Mouse (Mus musculus) liver, adult 2 months (tissue): Measurements from ENCODE around the gene Tyms. TPM values are rescaled to one million over a fixed set of nuclear protein-coding genes. Genes with fewer than 3 reads are reported as not detected.

Source experiments
- DNase-seq: peaks from one replicate; pipeline ENCODE4 v3.0.0-alpha.2; 2011; ENCODE audit warnings: low read depth, low spot score; ENCODE audit errors: extremely low read depth
- H3K27ac ChIP-seq: fragments of 200-500 bp; replicated peaks from 2 replicates; pipeline ENCODE4 v1.5.1; 2012; ENCODE audit warnings: low read depth, mild to moderate bottlenecking, control low read depth, inconsistent platforms, low read length; ENCODE audit not compliant: insufficient read depth
- H3K27me3 ChIP-seq: fragments of 200-500 bp; 2 replicates; pipeline ENCODE4 v1.6.1; 2012; ENCODE audit warnings: mild to moderate bottlenecking, moderate library complexity, low read length, inconsistent platforms; ENCODE audit not compliant: control insufficient read depth, insufficient read depth
- H3K36me3 ChIP-seq: fragments of 200-500 bp; 2 replicates; pipeline ENCODE4 v1.6.1; 2012; ENCODE audit warnings: low read length, inconsistent platforms; ENCODE audit not compliant: control insufficient read depth, insufficient read depth
- H3K4me1 ChIP-seq: fragments of 200-500 bp; 2 replicates; pipeline ENCODE4 v1.6.1; 2011; ENCODE audit warnings: low read length; ENCODE audit not compliant: control insufficient read depth, insufficient read depth
- H3K4me3 ChIP-seq: fragments of 200-500 bp; 2 replicates; pipeline ENCODE4 v1.5.1; 2011; ENCODE audit warnings: low read depth, mild to moderate bottlenecking, control low read depth, low read length, moderate library complexity; ENCODE audit not compliant: insufficient read depth
- H3K79me2 ChIP-seq: fragments of 200-500 bp; 2 replicates; pipeline ENCODE4 v1.6.1; 2012; ENCODE audit warnings: inconsistent platforms, mild to moderate bottlenecking, low read length, moderate library complexity; ENCODE audit not compliant: control insufficient read depth, insufficient read depth
- H3K9ac ChIP-seq: fragments of 200-500 bp; 2 replicates; pipeline ENCODE4 v1.6.1; 2012; ENCODE audit warnings: low read depth, mild to moderate bottlenecking, control low read depth, inconsistent platforms, low read length
- CTCF ChIP-seq: fragments of 200-500 bp; IDR thresholded peaks from 2 replicates; pipeline ENCODE4 v1.5.1; 2011; ENCODE audit warnings: low read depth, low read length, control low read depth
- POLR2A ChIP-seq: fragments of 200-500 bp; IDR thresholded peaks from 2 replicates; pipeline ENCODE4 v1.6.1; 2011; ENCODE audit warnings: low read length, control low read depth; ENCODE audit not compliant: insufficient read depth; ENCODE audit errors: extremely low read depth
- WGBS: fragments of 180-500 bp; shearing (Covaris S2); methylation state at CpG from one replicate; pipeline ENCODE4 v1.1.7; 2018; 5-methylcytosine and 5-hydroxymethylcytosine counted together
- polyA plus RNA-seq: library from polyadenylated mRNA; depleted of rRNA; stranded (reverse); fragments of >200 nt; gene quantifications from 2 replicates; pipeline ENCODE4 v1.2.3, GENCODE M21; 2012; rRNA removed
- total RNA-seq: library from RNA; depleted of rRNA; stranded (reverse); fragments of >200 nt; gene quantifications from 2 replicates; pipeline ENCODE4 v1.2.3, GENCODE M21; 2014; rRNA removed

Gene Tyms
- total RNA-seq (8.9 and 14.6 TPM in 2 replicates), polyA plus RNA-seq (13.9 and 14.1 TPM in 2 replicates)

- TF ChIP-seq POLR2A (no peak), CTCF (no peak)
- H3K4me3 ChIP-seq, result peak within 1 kb of the TSS; percentile 72
- DNase-seq, result peak; percentile 73
- peak within 1 kb of the TSS; percentile 70 for H3K9ac ChIP-seq
- peaks cover 3% of the 10 kb centered on the region; the same call in 1 of the 2 replicates for H3K4me1 ChIP-seq
- peak within 1 kb of the TSS; percentile 6; the same call in 1 of the 2 replicates for H3K27ac ChIP-seq
- WGBS, result 1% methylated on average over 45 of the region's 45 CpGs
- H3K79me2 ChIP-seq, result no peaks in the 10 kb centered on the region
- H3K36me3 ChIP-seq, result peaks cover 8% of the 10 kb centered on the region
- H3K27me3 ChIP-seq, result no peaks in the 10 kb centered on the region
These were observed at the start of gene Tyms for GRCm38 (mm10) chr5:30072825-30073821. Gene Tyms, minus strand, starts transcription at chr5:30073617.

DNA sequence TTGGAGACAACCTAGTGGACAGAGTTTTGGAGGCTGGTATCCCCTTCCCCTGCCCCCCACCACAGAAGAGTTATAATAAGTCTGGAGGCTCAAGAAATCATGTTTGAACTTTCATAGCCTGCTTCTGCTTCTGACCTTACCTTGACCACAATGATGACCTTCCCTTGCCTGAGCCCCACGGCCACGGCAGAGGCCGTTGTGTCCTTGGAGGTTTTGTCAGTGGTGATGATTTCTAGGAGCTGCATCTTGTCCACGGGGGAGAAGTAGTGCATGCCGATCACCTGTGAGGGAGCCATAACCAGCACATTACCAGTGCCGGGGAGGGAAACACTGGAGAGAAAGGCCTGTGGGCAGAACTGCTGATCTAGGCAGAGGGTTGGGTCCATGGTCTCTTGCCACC, 49.1 kb upstream of the Tyms start:
- 91% methylated on average over 6 of the region's 6 CpGs for WGBS

GRCm38 (mm10) chr5:30120106-30120505, 46.7 kb upstream of the Tyms start:
- H3K27ac ChIP-seq, result no peak overlapping the region
- H3K27me3 ChIP-seq, result no peaks in the 10 kb centered on the region
- no peak overlapping the region for H3K9ac ChIP-seq
- H3K79me2 ChIP-seq, result no peaks in the 10 kb centered on the region
- no peak overlapping the region for H3K4me3 ChIP-seq
- TF ChIP-seq POLR2A (no peak), CTCF (no peak)
- WGBS, result 67% methylated on average over 7 of the region's 7 CpGs
- H3K4me1 ChIP-seq, result no peaks in the 10 kb centered on the region
- peaks cover 54% of the 10 kb centered on the region for H3K36me3 ChIP-seq
- DNase-seq, result peak; percentile 74

More for the DNA sequence above, 49.1 kb upstream of the Tyms start:
- Histone ChIP-seq H3K27ac (no peak overlapping the region), H3K4me3 (no peak overlapping the region), H3K27me3 (no peaks in the 10 kb centered on the region), H3K79me2 (no peaks in the 10 kb centered on the region), H3K36me3 (peaks cover 69% of the 10 kb centered on the region), H3K4me1 (no peaks in the 10 kb centered on the region), H3K9ac (no peak overlapping the region)
- DNase-seq, result no peak
- TF ChIP-seq POLR2A (no peak), CTCF (no peak)

GRCm38 (mm10) chr5:30119163-30119562, 45.7 kb upstream of the Tyms start:
- 87% methylated on average over 6 of the region's 6 CpGs for WGBS
- Histone ChIP-seq H3K36me3 (peaks cover 46% of the 10 kb centered on the region), H3K4me3 (no peak overlapping the region), H3K27ac (no peak overlapping the region), H3K27me3 (peaks cover 7% of the 10 kb centered on the region), H3K4me1 (peaks cover 4% of the 10 kb centered on the region; the same call in 1 of the 2 replicates), H3K9ac (no peak overlapping the region), H3K79me2 (no peaks in the 10 kb centered on the region)
- TF ChIP-seq POLR2A (no peak), CTCF (no peak)
- no peak for DNase-seq

DNA sequence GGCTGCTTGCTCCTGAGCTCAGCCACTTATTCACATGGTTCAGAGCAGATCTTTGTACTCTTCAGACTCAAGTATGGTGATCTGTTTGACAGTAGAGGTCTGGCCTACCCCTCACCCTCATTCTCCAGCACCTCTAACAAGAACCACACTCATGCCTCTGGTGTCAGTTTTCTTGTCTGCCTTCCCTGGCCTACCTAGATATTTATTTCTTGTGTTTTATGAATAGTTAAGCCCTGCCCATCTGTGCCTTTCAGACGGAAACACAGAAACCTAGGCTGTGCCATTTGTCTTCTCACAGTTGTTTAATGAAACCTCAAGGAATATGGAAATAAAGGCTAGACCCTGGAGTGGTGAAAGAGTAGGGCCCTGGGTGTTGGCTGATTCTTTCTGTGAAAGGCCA, 44.6 kb upstream of the Tyms start:
- no peak for DNase-seq
- no peaks in the 10 kb centered on the region for H3K79me2 ChIP-seq
- H3K9ac ChIP-seq, result no peak overlapping the region
- peaks cover 8% of the 10 kb centered on the region for H3K27me3 ChIP-seq
- no peak overlapping the region for H3K4me3 ChIP-seq
- no peak for TF ChIP-seq POLR2A
- no peak for TF ChIP-seq CTCF
- no peak overlapping the region for H3K27ac ChIP-seq
- H3K36me3 ChIP-seq, result peaks cover 37% of the 10 kb centered on the region
- WGBS, result 86% methylated on average over 1 of the region's 1 CpGs
- H3K4me1 ChIP-seq, result peaks cover 4% of the 10 kb centered on the region; the same call in 1 of the 2 replicates
